Mouse (Mus musculus): ENCODE data around the gene Dtx3. TPM values are rescaled to one million over a fixed set of nuclear protein-coding genes. Genes with fewer than 3 reads are reported as not detected.
"Not testable (repeated sequence)": the region's sequence is repeated elsewhere in the genome, so short reads cannot be mapped to it uniquely, and the experiment has no call there.

The Dtx3 gene
- polyA plus RNA-seq, 1 experiment from 2014 or later: 130 TPM

- no peak for ATAC-seq (ENCODE audit: low FRiP score)
- Histone ChIP-seq H3K9ac (ENCODE audit: low read length) (no peak overlapping the region), H3K4me2 (no peak overlapping the region), H3K4me1 (ENCODE audit: control insufficient read depth, insufficient read depth, low read length) (peaks cover 17% of the 10 kb centered on the region), H3K36me3 (ENCODE audit: control insufficient read depth, insufficient read depth, low read length) (peaks cover 6% of the 10 kb centered on the region; the same call in 1 of the 2 replicates), H3K27ac (ENCODE audit: low read depth, low read length) (no peak overlapping the region), H3K27me3 (ENCODE audit: control insufficient read depth, insufficient read depth, low read length) (no peaks in the 10 kb centered on the region), H3K9me3 (ENCODE audit: control insufficient read depth, low read length) (no peaks in the 10 kb centered on the region), H3K4me3 (ENCODE audit: low read depth, low read length) (no peak overlapping the region)
- no peak for DNase-seq (ENCODE audit: low spot score, missing footprints)
- 75% methylated on average over 2 of the region's 2 CpGs for WGBS
Observed at GRCm38 (mm10) chr10:127198492-127198891, 3.0 kb upstream of the Dtx3 start.

GRCm38 (mm10) chr10:127197505-127198110 lies 2.1 kb upstream of the Dtx3 start:
- ATAC-seq (ENCODE audit: low FRiP score): no peak
- Histone ChIP-seq H3K9me3 (ENCODE audit: control insufficient read depth, low read length) (no peaks in the 10 kb centered on the region), H3K9ac (ENCODE audit: low read length) (no peak overlapping the region), H3K27ac (ENCODE audit: low read depth, low read length) (no peak overlapping the region), H3K27me3 (ENCODE audit: control insufficient read depth, insufficient read depth, low read length) (no peaks in the 10 kb centered on the region), H3K36me3 (ENCODE audit: control insufficient read depth, insufficient read depth, low read length) (peaks cover 6% of the 10 kb centered on the region; the same call in 1 of the 2 replicates), H3K4me1 (ENCODE audit: control insufficient read depth, insufficient read depth, low read length) (peaks cover 17% of the 10 kb centered on the region), H3K4me2 (no peak overlapping the region), H3K4me3 (ENCODE audit: low read depth, low read length) (no peak overlapping the region)
- 88% methylated on average over 11 of the region's 11 CpGs for WGBS
- no peak for DNase-seq (ENCODE audit: low spot score, missing footprints)

- H3K27ac ChIP-seq (ENCODE audit: low read depth, low read length): no peak overlapping the region
- DNase-seq (ENCODE audit: low spot score, missing footprints): no peak
- no peaks in the 10 kb centered on the region for H3K27me3 ChIP-seq (ENCODE audit: control insufficient read depth, insufficient read depth, low read length)
- no peak for ATAC-seq (ENCODE audit: low FRiP score)
- H3K4me2 ChIP-seq: no peak overlapping the region
- WGBS: 88% methylated on average over 8 of the region's 8 CpGs
- no peak overlapping the region for H3K4me3 ChIP-seq (ENCODE audit: low read depth, low read length)
- peaks cover 17% of the 10 kb centered on the region for H3K4me1 ChIP-seq (ENCODE audit: control insufficient read depth, insufficient read depth, low read length)
- peaks cover 6% of the 10 kb centered on the region; the same call in 1 of the 2 replicates for H3K36me3 ChIP-seq (ENCODE audit: control insufficient read depth, insufficient read depth, low read length)
- H3K9ac ChIP-seq (ENCODE audit: low read length): no peak overlapping the region
- H3K9me3 ChIP-seq (ENCODE audit: control insufficient read depth, low read length): no peaks in the 10 kb centered on the region
Observed at GRCm38 (mm10) chr10:127197104-127197503, 1.6 kb upstream of the Dtx3 start.

GRCm38 (mm10) chr10:127196392-127196791 lies 864 bp upstream of the Dtx3 start:
- 3% methylated on average over 5 of the region's 5 CpGs for WGBS
- Histone ChIP-seq H3K9ac (ENCODE audit: low read length) (peak overlapping the region; percentile 97; the same call in 1 of the 2 replicates), H3K4me1 (ENCODE audit: control insufficient read depth, insufficient read depth, low read length) (peaks cover 17% of the 10 kb centered on the region), H3K27ac (ENCODE audit: low read depth, low read length) (no peak overlapping the region; the same call in 1 of the 2 replicates), H3K27me3 (ENCODE audit: control insufficient read depth, insufficient read depth, low read length) (no peaks in the 10 kb centered on the region), H3K4me3 (ENCODE audit: low read depth, low read length) (peak overlapping the region; percentile 96), H3K36me3 (ENCODE audit: control insufficient read depth, insufficient read depth, low read length) (peaks cover 6% of the 10 kb centered on the region; the same call in 1 of the 2 replicates), H3K4me2 (peak overlapping the region; percentile 78), H3K9me3 (ENCODE audit: control insufficient read depth, low read length) (no peaks in the 10 kb centered on the region)
- ATAC-seq (ENCODE audit: low FRiP score): peak; percentile 42
- DNase-seq (ENCODE audit: low spot score, missing footprints): no peak

- H3K27ac ChIP-seq (ENCODE audit: low read depth, low read length): peak overlapping the region; percentile 86
- ATAC-seq (ENCODE audit: low FRiP score) (peak; percentile 57), DNase-seq (ENCODE audit: low spot score, missing footprints) (peak; percentile 94)
- 28% methylated on average over 22 of the region's 22 CpGs for WGBS
- peaks cover 27% of the 10 kb centered on the region for H3K4me1 ChIP-seq (ENCODE audit: control insufficient read depth, insufficient read depth, low read length)
- peak overlapping the region; percentile 96 for H3K4me3 ChIP-seq (ENCODE audit: low read depth, low read length)
- peaks cover 8% of the 10 kb centered on the region for H3K36me3 ChIP-seq (ENCODE audit: control insufficient read depth, insufficient read depth, low read length)
- H3K4me2 ChIP-seq: peak overlapping the region; percentile 78
- H3K27me3 ChIP-seq (ENCODE audit: control insufficient read depth, insufficient read depth, low read length): no peaks in the 10 kb centered on the region
- peak overlapping the region; percentile 97 for H3K9ac ChIP-seq (ENCODE audit: low read length)
- H3K9me3 ChIP-seq (ENCODE audit: control insufficient read depth, low read length): no peaks in the 10 kb centered on the region
Observed at GRCm38 (mm10) chr10:127194428-127195327, 850 bp downstream of the Dtx3 start.

- no peak overlapping the region for H3K4me3 ChIP-seq (ENCODE audit: low read depth, low read length)
- no peak overlapping the region for H3K27ac ChIP-seq (ENCODE audit: low read depth, low read length)
- ATAC-seq (ENCODE audit: low FRiP score) (no peak), DNase-seq (ENCODE audit: low spot score, missing footprints) (no peak)
- 90% methylated on average over 9 of the region's 9 CpGs for WGBS
- no peak overlapping the region for H3K9ac ChIP-seq (ENCODE audit: low read length)
- peaks cover 2% of the 10 kb centered on the region; the same call in 1 of the 2 replicates for H3K36me3 ChIP-seq (ENCODE audit: control insufficient read depth, insufficient read depth, low read length)
- no peak overlapping the region for H3K4me2 ChIP-seq
- H3K4me1 ChIP-seq (ENCODE audit: control insufficient read depth, insufficient read depth, low read length): peaks cover 36% of the 10 kb centered on the region
- H3K9me3 ChIP-seq (ENCODE audit: control insufficient read depth, low read length): no peaks in the 10 kb centered on the region
- H3K27me3 ChIP-seq (ENCODE audit: control insufficient read depth, insufficient read depth, low read length): no peaks in the 10 kb centered on the region
Observed at GRCm38 (mm10) chr10:127193011-127193410, 2.5 kb downstream of the Dtx3 start.

GRCm38 (mm10) chr10:127192057-127192328 lies 3.5 kb downstream of the Dtx3 start:
- H3K27ac ChIP-seq (ENCODE audit: low read depth, low read length); H3K9me3 ChIP-seq (ENCODE audit: control insufficient read depth, low read length); H3K36me3 ChIP-seq (ENCODE audit: control insufficient read depth, insufficient read depth, low read length); H3K27me3 ChIP-seq (ENCODE audit: control insufficient read depth, insufficient read depth, low read length); H3K4me2 ChIP-seq; H3K4me3 ChIP-seq (ENCODE audit: low read depth, low read length); H3K9ac ChIP-seq (ENCODE audit: low read length); ATAC-seq (ENCODE audit: low FRiP score); DNase-seq (ENCODE audit: low spot score, missing footprints): not testable (repeated sequence)
- peaks cover 41% of the 10 kb centered on the region for H3K4me1 ChIP-seq (ENCODE audit: control insufficient read depth, insufficient read depth, low read length)
- 84% methylated on average over 1 of the region's 1 CpGs for WGBS

- Histone ChIP-seq H3K27me3 (ENCODE audit: control insufficient read depth, insufficient read depth, low read length) (no peaks in the 10 kb centered on the region), H3K4me3 (ENCODE audit: low read depth, low read length) (no peak overlapping the region), H3K36me3 (ENCODE audit: control insufficient read depth, insufficient read depth, low read length) (peaks cover 7% of the 10 kb centered on the region; the same call in 1 of the 2 replicates), H3K4me1 (ENCODE audit: control insufficient read depth, insufficient read depth, low read length) (peaks cover 37% of the 10 kb centered on the region), H3K4me2 (no peak overlapping the region), H3K27ac (ENCODE audit: low read depth, low read length) (no peak overlapping the region), H3K9ac (ENCODE audit: low read length) (no peak overlapping the region), H3K9me3 (ENCODE audit: control insufficient read depth, low read length) (no peaks in the 10 kb centered on the region)
- ATAC-seq (ENCODE audit: low FRiP score) (no peak), DNase-seq (ENCODE audit: low spot score, missing footprints) (peak; percentile 84)
- 76% methylated on average over 19 of the region's 19 CpGs for WGBS
Observed at GRCm38 (mm10) chr10:127191191-127192056, 4.1 kb downstream of the Dtx3 start.
